Mouse (Mus musculus): ENCODE measurements around the gene Rhbdf1. TPM values are rescaled to one million over a fixed set of nuclear protein-coding genes. Genes with fewer than 3 reads are reported as not detected.

The Rhbdf1 gene
- total RNA-seq, 2 experiments from 2014 or later: 13.9 to 14.4 TPM

DNA sequence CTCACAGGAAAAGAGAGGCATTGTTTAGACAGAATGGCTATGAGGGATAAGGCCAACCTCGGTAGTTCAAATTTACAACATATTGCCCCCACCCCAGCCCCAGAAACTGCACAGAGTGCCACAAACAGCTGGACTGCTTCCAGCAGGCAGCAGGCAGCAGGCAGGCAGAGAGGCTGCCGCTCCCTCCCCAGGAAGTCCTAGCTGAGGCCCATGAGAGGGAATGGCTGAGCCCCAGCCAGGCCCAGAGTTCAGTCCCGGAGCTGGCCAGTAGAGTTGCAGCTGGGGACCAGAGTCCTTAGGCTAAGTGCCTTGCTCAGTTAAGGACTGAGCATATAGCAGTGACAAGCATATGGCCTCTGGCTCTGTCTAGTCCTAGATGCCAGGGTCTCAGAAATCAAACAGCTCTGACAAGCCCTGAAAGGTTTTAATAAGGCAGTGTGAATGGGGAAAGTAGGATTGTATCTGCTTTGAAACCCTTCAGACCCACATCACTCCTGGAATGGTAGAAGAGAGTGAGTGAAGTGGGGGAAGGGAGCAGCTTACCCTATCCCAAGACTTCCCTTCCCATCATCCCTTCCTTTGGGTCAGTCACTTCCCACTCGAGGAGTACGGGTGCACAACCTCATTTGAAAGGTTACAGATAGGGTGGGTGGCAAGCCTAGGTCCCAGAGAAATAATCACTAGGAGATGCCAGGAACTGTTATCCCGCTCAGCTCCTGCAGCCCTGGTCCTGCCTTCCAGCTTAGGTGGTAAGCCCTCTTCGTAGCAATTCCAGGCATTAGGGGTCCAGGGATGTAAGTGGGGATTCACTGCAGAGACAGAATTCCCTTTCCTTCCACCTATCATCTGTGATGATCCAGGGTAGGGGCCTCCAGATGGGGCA lies 3.4 kb upstream of the Rhbdf1 start:
- intact Hi-C loops (cut with DNase I): no loop called here
- DNase-seq (ENCODE audit: extremely low spot score in 1 of 2, low spot score in 2 of 2): no peak
- peak overlapping the region; percentile 60 for H3K27ac ChIP-seq
- TF ChIP-seq CTCF (IDR thresholded peaks at IDR 0.05): no peak
- H3K4me3 ChIP-seq: no peak overlapping the region

DNA sequence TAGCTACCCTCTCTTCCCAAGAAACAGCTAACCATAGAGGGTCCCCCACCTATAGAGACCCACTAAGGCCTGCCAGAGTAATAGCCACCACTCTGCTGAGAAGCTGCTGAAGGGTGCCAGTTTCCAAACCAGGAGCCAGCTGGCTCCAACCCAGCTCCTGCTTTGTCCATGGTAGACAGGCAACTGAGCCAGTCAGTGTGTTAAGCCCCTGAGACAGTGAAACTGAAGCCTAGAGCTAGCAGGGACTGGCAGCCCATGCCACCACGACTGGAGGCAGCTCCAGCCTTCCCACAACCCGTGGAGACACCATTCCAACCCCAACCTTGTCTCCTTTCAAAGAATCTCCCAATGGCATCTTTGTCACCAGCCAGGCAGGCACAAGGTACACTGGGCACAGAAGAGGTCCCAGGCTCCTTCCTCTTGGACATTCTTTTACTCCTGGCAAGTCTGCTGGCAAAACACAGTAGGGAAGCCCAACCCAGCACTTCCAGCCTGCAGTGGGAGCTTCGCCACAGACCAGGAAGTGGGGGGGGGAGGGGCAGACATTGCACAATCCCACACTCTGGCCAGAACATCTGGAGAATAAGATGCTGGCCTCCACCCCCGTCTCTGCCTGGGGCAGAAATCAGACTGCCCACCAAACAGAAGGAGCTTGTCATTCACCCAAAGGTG lies 2.5 kb upstream of the Rhbdf1 start:
- no peak for TF ChIP-seq CTCF (IDR thresholded peaks at IDR 0.05)
- Histone ChIP-seq H3K4me3 (no peak overlapping the region), H3K27ac (peak overlapping the region; percentile 60; the same call in 1 of the 2 replicates)
- intact Hi-C loops (cut with DNase I): no loop called here
- no peak for DNase-seq (ENCODE audit: extremely low spot score in 1 of 2, low spot score in 2 of 2)

DNA sequence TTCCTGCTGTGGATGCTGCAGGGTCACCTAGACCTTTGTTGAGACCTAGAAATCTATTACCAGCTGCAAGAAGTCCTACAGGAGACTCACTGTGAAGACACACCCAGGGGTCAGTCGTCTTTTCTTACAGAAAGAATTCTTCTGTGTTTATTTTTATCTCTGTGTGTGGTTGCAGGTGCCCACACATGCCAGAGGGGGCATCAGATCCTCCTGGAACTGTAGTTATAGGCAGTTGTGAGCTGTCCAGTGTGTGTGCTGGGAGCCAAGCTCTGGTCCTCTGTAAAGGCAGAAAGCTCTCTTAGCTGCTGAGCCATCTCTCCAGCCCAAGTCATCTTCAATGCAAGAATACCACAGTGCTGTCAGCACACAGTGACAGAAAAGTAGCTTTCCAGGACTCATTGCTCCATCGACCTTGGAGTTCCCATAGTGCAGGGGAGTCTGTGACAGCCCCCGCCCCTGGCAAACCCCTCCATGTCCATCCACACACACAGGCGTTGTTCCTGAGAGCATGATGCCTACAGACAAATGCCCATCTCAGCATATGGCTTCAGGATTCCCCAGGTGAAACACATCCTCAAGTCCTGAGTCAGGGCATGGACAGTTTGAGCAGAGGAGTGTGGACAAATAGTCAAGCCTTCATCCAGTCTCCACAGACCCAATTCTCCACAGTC lies 1.3 kb upstream of the Rhbdf1 start:
- peak; percentile 9 for TF ChIP-seq CTCF (IDR thresholded peaks at IDR 0.05)
- no peak overlapping the region for H3K4me3 ChIP-seq
- no peak overlapping the region for H3K27ac ChIP-seq
- no peak for DNase-seq (ENCODE audit: extremely low spot score in 1 of 2, low spot score in 2 of 2)
- intact Hi-C loops (cut with DNase I): no loop called here

DNA sequence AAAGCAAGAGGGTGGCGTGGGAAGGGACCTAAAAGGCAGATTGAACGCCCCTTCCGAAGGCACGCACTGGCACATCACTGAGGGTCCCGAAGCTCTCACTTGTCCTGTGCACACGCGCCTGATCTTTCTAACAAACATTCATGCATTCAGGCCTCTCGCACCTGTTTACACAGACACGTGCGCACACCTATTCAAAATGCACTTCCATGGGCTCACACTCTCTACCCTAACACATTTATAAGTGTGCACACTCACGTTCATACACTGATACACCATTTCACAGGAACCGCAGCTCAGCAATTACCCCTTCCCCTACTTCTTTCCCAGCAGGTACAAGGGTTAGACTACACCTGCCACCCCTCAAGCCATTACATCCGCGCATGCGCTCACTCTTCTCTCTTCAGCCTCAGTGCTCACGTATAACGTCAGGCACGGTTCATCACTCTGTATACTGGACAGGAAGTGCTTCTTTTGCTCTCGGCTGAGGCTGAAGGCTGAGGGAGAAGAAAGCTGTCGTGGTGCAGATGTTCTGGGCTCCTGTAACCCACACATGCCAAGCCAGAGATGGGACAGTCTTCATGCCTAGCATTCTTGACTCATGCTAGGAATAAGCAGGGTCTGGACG lies 582 bp upstream of the Rhbdf1 start:
- Histone ChIP-seq H3K4me3 (peak overlapping the region; percentile 69), H3K27ac (no peak overlapping the region)
- TF ChIP-seq CTCF (IDR thresholded peaks at IDR 0.05): no peak
- DNase-seq (ENCODE audit: extremely low spot score in 1 of 2, low spot score in 2 of 2): no peak
- intact Hi-C loops (cut with DNase I): no loop called here

DNA sequence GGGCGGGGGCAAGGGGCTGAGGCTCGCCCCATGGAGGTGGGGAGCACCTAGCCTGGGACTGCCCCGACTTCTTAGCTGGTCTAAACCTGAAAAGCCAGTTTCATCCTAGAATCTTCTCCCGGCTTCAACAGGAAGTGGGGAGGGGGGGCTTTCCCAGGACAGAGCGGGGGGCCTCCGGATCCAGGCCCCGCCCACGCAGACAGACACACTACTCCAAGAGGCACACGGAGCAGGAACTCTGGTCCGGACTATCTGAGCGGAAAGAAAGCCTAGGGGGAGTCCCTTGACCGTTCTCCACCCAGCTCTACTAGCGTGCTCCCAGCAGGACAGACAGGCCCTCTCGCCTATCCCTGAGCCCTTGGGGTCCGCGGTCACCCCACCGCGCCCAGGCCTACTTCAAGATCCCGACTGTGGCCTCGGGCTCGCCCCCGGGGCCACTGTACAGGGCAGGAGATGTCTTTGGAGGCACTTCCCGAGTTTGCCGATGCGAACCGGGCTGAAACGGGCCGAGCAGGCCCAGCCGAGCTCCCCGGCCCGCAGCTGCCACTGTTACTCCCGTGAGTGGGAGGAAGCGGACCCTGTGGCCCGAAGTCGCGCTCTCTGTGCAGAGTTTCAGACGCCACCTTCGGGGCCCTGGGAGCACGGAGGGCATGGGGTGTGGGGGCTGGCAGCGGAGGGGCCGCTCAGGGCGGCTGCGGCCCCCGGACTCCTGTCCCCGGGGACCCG lies 712 bp downstream of the Rhbdf1 start:
- TF ChIP-seq CTCF (IDR thresholded peaks at IDR 0.05): no peak
- intact Hi-C loops (cut with DNase I): no loop called here
- DNase-seq (ENCODE audit: extremely low spot score in 1 of 2, low spot score in 2 of 2): no peak
- Histone ChIP-seq H3K27ac (peak overlapping the region; percentile 66), H3K4me3 (peak overlapping the region; percentile 69)

DNA sequence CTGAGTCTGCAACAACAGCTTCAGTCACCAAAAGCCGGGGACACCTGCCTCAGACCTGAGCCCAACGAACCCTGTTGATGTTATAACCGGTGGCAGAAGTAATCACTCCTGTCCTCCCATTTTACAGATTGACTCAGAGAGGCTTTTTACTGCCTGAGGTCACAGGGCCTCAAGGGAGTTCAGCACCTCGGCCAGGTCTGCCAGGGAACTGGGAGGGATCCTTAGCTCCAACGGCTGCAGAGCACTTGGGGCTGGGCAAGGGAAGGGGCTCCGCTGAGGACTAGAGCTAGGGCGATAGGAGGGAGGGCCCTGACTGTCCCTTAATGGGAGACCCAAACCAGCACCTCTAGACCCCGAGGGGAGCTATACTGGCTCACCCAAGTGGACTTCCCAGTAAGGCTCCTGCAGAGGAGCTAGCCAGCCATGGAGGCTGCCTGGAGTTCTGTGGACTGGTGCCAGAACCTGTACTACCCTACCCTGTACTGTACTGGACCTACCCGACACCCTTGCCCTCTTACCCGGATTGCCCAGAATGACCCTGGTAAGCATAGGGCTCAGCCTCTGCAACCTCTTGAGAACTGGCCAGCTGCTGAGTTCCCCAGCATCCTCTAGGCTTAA lies 1.4 kb downstream of the Rhbdf1 start:
- no peak for DNase-seq (ENCODE audit: extremely low spot score in 1 of 2, low spot score in 2 of 2)
- intact Hi-C loops (cut with DNase I): no loop called here
- no peak for TF ChIP-seq CTCF (IDR thresholded peaks at IDR 0.05)
- Histone ChIP-seq H3K27ac (peak overlapping the region; percentile 66), H3K4me3 (peak overlapping the region; percentile 69)

DNA sequence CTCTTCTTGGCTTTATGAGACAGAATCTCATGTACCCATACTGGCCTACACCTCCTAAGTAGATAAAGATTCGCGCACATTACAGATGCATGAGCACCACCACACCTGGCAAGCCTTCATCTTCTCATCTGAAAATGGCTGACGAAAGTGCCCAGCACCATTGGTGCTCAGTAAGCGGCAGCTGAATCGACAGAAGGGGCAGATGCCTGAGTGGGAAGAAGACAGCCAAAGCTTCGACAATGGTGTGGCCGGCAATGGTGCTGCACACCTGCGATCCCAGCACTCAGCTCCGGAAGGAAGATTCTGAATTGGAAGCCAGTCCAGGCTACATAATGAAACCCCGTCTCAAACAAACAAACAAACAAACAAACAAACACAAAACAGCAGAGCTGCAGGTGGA lies 2.8 kb downstream of the Rhbdf1 start:
- TF ChIP-seq CTCF (IDR thresholded peaks at IDR 0.05): no peak
- Histone ChIP-seq H3K27ac (no peak overlapping the region), H3K4me3 (no peak overlapping the region)
- DNase-seq (ENCODE audit: extremely low spot score in 1 of 2, low spot score in 2 of 2): no peak
- intact Hi-C loops (cut with DNase I): no loop called here

DNA sequence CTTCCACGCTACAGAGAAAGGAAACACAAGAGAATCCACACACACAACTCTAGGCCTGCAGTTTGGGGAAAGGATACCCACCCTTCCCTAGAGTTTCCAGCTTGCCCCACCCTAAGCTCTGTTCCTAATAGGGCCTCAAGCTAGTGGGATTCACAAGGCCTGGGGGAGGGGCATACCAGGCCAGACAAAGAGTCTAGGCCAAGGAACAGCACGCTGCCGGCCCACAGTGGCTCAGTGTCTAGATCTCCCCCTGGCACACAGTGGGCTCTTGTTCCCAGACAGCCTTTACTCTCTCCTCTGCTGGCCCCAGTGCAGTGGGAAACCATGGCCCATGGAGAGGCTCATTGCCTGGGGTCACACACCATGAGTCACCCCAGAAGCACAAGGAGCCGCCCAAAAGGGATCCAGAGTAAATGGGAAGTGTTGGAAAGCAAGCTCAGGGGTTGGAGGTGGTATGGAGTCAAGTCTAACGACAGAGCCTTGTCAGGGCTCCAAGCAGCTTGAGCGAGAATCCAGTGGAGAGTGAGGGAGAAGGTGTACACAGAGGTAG lies 3.5 kb downstream of the Rhbdf1 start:
- H3K27ac ChIP-seq: no peak overlapping the region
- no peak overlapping the region for H3K4me3 ChIP-seq
- TF ChIP-seq CTCF (IDR thresholded peaks at IDR 0.05): no peak
- DNase-seq (ENCODE audit: extremely low spot score in 1 of 2, low spot score in 2 of 2): no peak
- intact Hi-C loops (cut with DNase I): no loop called here

DNA sequence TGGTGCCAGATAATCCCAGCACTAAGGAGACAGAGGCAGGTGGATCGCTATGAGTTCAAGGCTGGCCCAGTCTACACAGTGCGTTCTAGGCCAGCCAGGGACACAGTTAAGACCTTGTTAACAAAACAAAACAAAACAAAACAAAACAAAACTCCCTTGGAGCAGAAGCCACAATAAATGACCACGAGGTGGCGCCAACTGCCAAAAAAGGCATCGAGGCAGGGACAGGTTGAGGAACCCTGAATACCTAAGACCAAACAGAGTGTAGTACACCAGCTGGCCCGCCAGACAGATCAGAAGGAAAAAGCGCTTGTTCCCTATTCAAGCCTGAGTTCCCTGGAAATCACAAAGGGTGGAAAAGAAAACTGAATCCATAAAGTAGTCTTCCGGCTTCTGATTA lies 5.2 kb downstream of the Rhbdf1 start:
- intact Hi-C loops (cut with DNase I): loop anchor here (1.0 to 2.0 kb wide), 2 partner anchors 21 to 104 kb away; no protein-coding TSS in a partner anchor
- Histone ChIP-seq H3K27ac (no peak overlapping the region), H3K4me3 (no peak overlapping the region)
- DNase-seq (ENCODE audit: extremely low spot score in 1 of 2, low spot score in 2 of 2): peak in 1 of 2 experiments; percentile 73
- TF ChIP-seq CTCF (IDR thresholded peaks at IDR 0.05): peak; percentile 75

DNA sequence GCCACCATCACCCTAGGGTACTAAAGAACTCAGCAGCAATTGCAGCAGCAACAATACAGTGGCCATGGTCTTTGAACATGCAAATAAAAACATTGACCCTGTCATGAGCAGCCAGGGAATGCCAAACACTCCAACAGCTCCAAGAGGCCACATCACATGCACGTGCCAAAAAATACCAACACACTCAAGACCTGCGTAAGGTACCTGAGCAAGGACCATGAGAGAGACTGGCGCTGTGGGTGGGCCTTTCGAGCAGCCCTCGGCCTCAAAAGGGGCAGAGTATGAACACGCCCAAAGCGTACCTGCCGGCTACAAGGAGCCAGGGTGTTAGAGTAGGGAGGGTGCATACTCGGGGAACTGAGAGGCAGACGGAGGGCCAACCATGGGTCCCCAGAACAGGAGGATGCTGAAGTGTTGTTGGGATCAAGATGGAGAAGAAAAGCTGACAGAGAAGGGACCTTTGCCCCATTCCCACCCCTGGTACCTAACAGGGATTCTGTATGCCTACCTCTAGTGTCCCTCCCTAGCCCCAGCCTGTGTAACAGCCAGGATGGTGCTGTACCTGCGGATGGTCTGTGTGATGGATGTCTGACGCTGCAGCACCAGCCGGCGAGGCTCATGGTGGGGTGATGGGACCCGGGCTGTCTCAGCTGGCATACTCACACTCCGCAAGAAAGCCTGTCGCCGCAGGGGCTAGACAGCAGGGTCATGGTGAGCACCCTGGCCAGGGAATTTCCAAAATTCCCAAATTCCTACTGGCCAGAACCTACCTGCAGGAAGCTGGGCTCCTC lies 6.5 kb downstream of the Rhbdf1 start:
- DNase-seq (ENCODE audit: extremely low spot score in 1 of 2, low spot score in 2 of 2): no peak
- Histone ChIP-seq H3K27ac (no peak overlapping the region), H3K4me3 (no peak overlapping the region)
- TF ChIP-seq CTCF (IDR thresholded peaks at IDR 0.05): no peak
- intact Hi-C loops (cut with DNase I): loop anchor here (2.0 kb wide), 1 partner anchor 105 kb away; no protein-coding TSS in a partner anchor
